Mouse (Mus musculus) ES-Bruce4 (cell line): ENCODE results near the gene Fam172a.

ENCODE experiments used
- CTCF ChIP-seq: IDR thresholded peaks from one replicate; pipeline ENCODE4 v1.8.1; 2011; ENCODE audit warnings: low read depth, low read length
- POLR2A ChIP-seq: IDR thresholded peaks from one replicate; pipeline ENCODE4 v1.8.1; 2011; ENCODE audit warnings: low read length; ENCODE audit not compliant: insufficient read depth

DNA sequence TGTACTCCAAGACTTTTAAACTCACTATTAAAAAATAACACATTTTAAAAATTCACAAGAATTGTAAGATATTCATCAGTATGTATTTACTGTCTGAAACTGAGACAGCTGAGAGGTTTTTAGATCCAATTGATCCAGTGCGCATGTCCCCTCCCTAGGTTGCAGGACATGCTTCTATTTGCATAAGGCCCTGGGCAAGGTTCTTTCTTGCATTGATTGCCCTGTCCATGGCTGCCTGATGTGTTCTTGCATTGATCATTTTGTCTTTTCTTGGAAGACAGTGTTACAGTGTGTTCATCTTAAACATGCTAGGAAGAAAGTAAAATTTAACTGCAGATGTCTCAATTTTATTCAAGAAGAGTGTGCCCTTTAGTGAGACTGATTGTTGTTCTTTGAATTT, 275.3 kb downstream of the Fam172a start:
- TF ChIP-seq CTCF (no peak), POLR2A (no peak)
